Mouse (Mus musculus) lung, postnatal 0 days (tissue): ENCODE measurements at regions not wholly inside any gene's neighbourhood (a gene's known extent, or its start where the extent isn't known, plus 50 kb on each side); places are given as distances from the start of the nearest gene placed in this dataset.
A peak's percentile ranks its signal among the peaks of the same experiment; 100 is the strongest.

Source experiments
- ATAC-seq: fragments of 200-750 bp; cut with Nextera tagmentation; 2 replicates; pipeline ENCODE4 v1.8.0; 2017; ENCODE audit warnings: moderate library complexity
- DNase-seq: peaks from one replicate; pipeline ENCODE4 v3.0.0-alpha.2; 2016; ENCODE audit warnings: low spot score
- H3K27ac ChIP-seq: fragments of 300-500 bp; sonication (generic); 2 replicates; pipeline ENCODE4 v1.5.1; 2014; ENCODE audit warnings: antibody characterized with exemption, mild to moderate bottlenecking, low read length, mixed read lengths
- H3K27me3 ChIP-seq: fragments of 300-500 bp; sonication (generic); replicated peaks from 2 replicates; pipeline ENCODE4 v1.6.1; 2014; ENCODE audit warnings: low read length, mixed read lengths; ENCODE audit not compliant: insufficient read depth
- H3K36me3 ChIP-seq: fragments of 300-500 bp; sonication (generic); 2 replicates; pipeline ENCODE4 v1.6.1; 2014; ENCODE audit warnings: low read length, mixed read lengths; ENCODE audit not compliant: insufficient read depth
- H3K4me1 ChIP-seq: fragments of 300-500 bp; sonication (generic); 2 replicates; pipeline ENCODE4 v1.6.1; 2014; ENCODE audit warnings: antibody characterized with exemption, low read depth, low read length, mixed read lengths; ENCODE audit not compliant: insufficient read depth
- H3K4me2 ChIP-seq: fragments of 300-500 bp; sonication (generic); replicated peaks from 2 replicates; pipeline ENCODE4 v1.6.1; 2014; ENCODE audit warnings: low read depth, mild to moderate bottlenecking, low read length, moderate library complexity, mixed read lengths
- H3K4me3 ChIP-seq: fragments of 300-500 bp; sonication (generic); 2 replicates; pipeline ENCODE4 v1.5.1; 2014; ENCODE audit warnings: low read depth, low read length
- H3K9ac ChIP-seq: fragments of 300-500 bp; sonication (generic); replicated peaks from 2 replicates; pipeline ENCODE4 v1.6.1; 2014; ENCODE audit warnings: low read depth, mild to moderate bottlenecking
- H3K9me3 ChIP-seq: fragments of 300-500 bp; sonication (generic); 2 replicates; pipeline ENCODE4 v1.6.1; 2016; ENCODE audit warnings: low read length, mixed read lengths
- CTCF ChIP-seq: IDR thresholded peaks from 2 replicates; pipeline ENCODE4 v1.5.1; 2016; ENCODE audit warnings: antibody characterized with exemption, mild to moderate bottlenecking
- EP300 ChIP-seq: IDR thresholded peaks from 2 replicates; pipeline ENCODE4 v1.6.1; 2016; ENCODE audit warnings: antibody characterized with exemption, mild to moderate bottlenecking, control low read depth
- WGBS: fragments of 180-500 bp; shearing (Covaris S2); extraction: QIAGEN DNeasy Blood & Tissue Kit; methylation state at CpG from one replicate; pipeline ENCODE4 v1.1.7; 2014; 5-methylcytosine and 5-hydroxymethylcytosine counted together

GRCm38 (mm10) chr1:190530079-190530478, 359.6 kb upstream of the Prox1 start:
- WGBS, result 73% methylated on average over 3 of the region's 3 CpGs
- Histone ChIP-seq H3K27me3 (no peaks in the 10 kb centered on the region; the same call in 1 of the 2 replicates), H3K36me3 (no peaks in the 10 kb centered on the region), H3K4me3 (no peak overlapping the region), H3K4me1 (no peaks in the 10 kb centered on the region), H3K9ac (no peak overlapping the region), H3K4me2 (no peak overlapping the region), H3K9me3 (no peaks in the 10 kb centered on the region), H3K27ac (no peak overlapping the region)
- TF ChIP-seq EP300, result no peak
- ATAC-seq (no peak), DNase-seq (no peak)

DNA sequence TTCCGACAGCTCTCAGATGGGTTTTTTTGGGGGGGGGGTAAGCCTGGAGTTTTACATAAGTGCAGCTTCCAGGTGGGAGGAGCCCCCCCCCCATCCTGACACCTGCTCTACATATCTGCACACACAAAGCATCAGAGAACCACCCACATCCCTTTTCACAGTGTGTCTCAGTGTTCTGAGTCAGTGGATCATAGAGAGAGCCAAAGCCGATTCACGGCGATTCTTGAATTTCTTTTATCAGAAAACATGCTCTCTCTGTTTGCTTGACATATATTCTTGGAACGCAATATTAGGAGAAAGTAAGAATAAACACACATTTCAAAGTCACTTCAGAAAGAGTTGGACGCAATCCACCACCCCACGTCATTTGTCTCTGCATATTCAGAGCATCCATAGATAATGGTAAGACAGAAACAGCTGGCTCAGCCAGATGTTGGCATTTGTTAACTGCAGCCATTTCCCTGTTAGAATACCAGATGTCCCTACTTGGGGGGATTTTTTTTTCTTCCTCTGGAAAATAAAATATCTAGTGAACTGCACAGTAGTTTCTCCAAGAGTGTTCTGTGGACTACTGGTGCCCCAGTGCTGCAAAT, 357.1 kb upstream of the Prox1 start:
- H3K4me1 ChIP-seq, result no peaks in the 10 kb centered on the region
- H3K4me2 ChIP-seq, result no peak overlapping the region
- no peak overlapping the region for H3K27ac ChIP-seq
- H3K4me3 ChIP-seq, result no peak overlapping the region
- no peaks in the 10 kb centered on the region for H3K36me3 ChIP-seq
- no peaks in the 10 kb centered on the region; the same call in 1 of the 2 replicates for H3K27me3 ChIP-seq
- WGBS, result 28% methylated on average over 7 of the region's 7 CpGs
- H3K9ac ChIP-seq, result no peak overlapping the region
- ATAC-seq (no peak), DNase-seq (peak; percentile 13)
- TF ChIP-seq EP300 (no peak), CTCF (no peak)
- H3K9me3 ChIP-seq, result no peaks in the 10 kb centered on the region

DNA sequence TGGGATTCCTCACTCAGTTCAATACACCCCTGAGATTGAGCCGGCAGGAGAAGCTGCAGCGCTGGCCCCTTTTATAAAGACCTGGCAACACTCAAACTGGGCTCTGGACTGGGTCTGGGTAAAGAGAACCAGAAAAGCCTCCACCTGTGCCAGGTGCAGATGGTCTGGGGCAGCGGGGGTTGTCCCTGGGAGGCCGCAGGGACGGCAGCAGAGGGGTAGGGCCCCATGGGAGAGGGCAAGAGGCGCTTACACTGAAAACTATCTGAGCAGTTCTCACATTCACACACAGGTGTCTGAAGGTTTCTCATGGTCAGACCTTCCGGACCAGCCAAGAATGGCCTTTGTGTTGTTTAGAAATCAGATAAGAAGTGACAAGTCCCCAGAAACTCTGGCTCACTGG, 356.1 kb upstream of the Prox1 start:
- 12% methylated on average over 7 of the region's 7 CpGs for WGBS
- no peak overlapping the region for H3K27ac ChIP-seq
- no peaks in the 10 kb centered on the region; the same call in 1 of the 2 replicates for H3K27me3 ChIP-seq
- H3K4me2 ChIP-seq, result no peak overlapping the region
- no peak overlapping the region for H3K9ac ChIP-seq
- no peak for DNase-seq
- no peaks in the 10 kb centered on the region for H3K4me1 ChIP-seq
- H3K36me3 ChIP-seq, result no peaks in the 10 kb centered on the region
- no peak overlapping the region for H3K4me3 ChIP-seq
- no peaks in the 10 kb centered on the region for H3K9me3 ChIP-seq
- TF ChIP-seq CTCF (no peak), EP300 (no peak)
- no peak for ATAC-seq

GRCm38 (mm10) chr1:190526046-190526445, 355.5 kb upstream of the Prox1 start:
- no peak for DNase-seq
- no peak overlapping the region for H3K9ac ChIP-seq
- no peak for ATAC-seq
- no peaks in the 10 kb centered on the region for H3K9me3 ChIP-seq
- H3K4me2 ChIP-seq, result no peak overlapping the region
- no peaks in the 10 kb centered on the region; the same call in 1 of the 2 replicates for H3K27me3 ChIP-seq
- WGBS, result 48% methylated on average over 6 of the region's 6 CpGs
- no peak overlapping the region for H3K4me3 ChIP-seq
- H3K27ac ChIP-seq, result no peak overlapping the region
- no peaks in the 10 kb centered on the region for H3K36me3 ChIP-seq
- H3K4me1 ChIP-seq, result no peaks in the 10 kb centered on the region
- TF ChIP-seq CTCF (no peak), EP300 (no peak)

GRCm38 (mm10) chr1:190500106-190500505, 329.6 kb upstream of the Prox1 start:
- Histone ChIP-seq H3K4me2 (no peak overlapping the region), H3K9me3 (no peaks in the 10 kb centered on the region), H3K27ac (no peak overlapping the region), H3K27me3 (no peaks in the 10 kb centered on the region), H3K36me3 (no peaks in the 10 kb centered on the region), H3K9ac (no peak overlapping the region), H3K4me3 (no peak overlapping the region), H3K4me1 (no peaks in the 10 kb centered on the region)
- DNase-seq (no peak), ATAC-seq (no peak)
- TF ChIP-seq CTCF, result no peak
- TF ChIP-seq EP300, result no peak
- WGBS, result 84% methylated on average over 8 of the region's 8 CpGs

DNA sequence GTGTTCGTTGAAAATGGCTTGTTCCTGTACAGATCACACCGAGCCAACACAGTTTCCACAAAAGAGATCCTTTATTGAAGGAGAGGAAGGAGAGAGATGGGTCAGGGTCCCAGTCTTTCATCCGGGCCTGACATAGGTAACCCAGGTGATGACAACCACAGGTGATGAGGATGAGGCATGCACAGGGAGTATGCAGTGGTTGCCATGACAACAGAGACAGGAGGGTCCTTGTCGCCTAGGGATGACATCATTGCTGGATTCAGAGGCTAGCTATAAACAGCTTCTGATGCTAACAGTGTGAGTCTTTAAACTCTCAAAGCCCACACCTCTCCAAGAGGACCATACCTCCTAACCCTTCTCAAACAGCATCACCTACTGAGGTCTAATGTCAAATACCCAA, 327.0 kb upstream of the Prox1 start:
- H3K4me2 ChIP-seq, result no peak overlapping the region
- no peak overlapping the region for H3K4me3 ChIP-seq
- TF ChIP-seq EP300 (no peak), CTCF (no peak)
- DNase-seq (no peak), ATAC-seq (no peak)
- no peaks in the 10 kb centered on the region for H3K9me3 ChIP-seq
- H3K4me1 ChIP-seq, result no peaks in the 10 kb centered on the region
- H3K36me3 ChIP-seq, result no peaks in the 10 kb centered on the region
- 76% methylated on average over 4 of the region's 4 CpGs for WGBS
- no peak overlapping the region for H3K9ac ChIP-seq
- H3K27ac ChIP-seq, result no peak overlapping the region
- H3K27me3 ChIP-seq, result no peaks in the 10 kb centered on the region
